Mouse (Mus musculus): ENCODE measurements around the gene Rfx4. TPM values are rescaled to one million over a fixed set of nuclear protein-coding genes. Genes with fewer than 3 reads are reported as not detected.

The Rfx4 gene
- polyA plus RNA-seq, 1 experiment = 14.3 TPM

DNA sequence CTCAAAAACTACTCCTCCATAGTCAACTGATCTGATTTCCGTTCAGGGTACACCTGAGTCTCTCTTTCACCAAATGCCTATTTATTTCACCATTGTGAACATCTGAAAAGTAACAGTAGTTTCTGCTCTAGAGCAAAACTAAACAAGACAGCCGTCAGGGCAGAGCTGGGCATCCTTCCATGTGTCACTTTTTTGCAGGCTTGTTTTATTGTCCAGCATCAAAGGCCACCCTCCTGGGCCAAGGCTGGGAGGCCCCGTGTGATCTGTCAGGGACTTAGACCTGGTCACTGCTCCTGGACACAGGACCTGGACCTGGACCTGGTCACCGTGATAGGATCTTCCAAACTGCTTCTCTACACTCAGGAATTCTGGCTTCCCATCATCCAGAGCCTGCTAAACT lies 116.1 kb downstream of the Rfx4 start:
- Histone ChIP-seq H3K27ac (ENCODE audit: insufficient read depth, low read length) (no peak overlapping the region), H3K4me1 (ENCODE audit: control insufficient read depth, insufficient read depth, low read length) (no peaks in the 10 kb centered on the region), H3K4me3 (ENCODE audit: insufficient read depth, low read length) (no peak overlapping the region)
- TF ChIP-seq POLR2A (IDR thresholded peaks at IDR 0.05; ENCODE audit: extremely low read depth, insufficient read depth, low read length) (no peak), CTCF (IDR thresholded peaks at IDR 0.05; ENCODE audit: extremely low read depth, insufficient read depth, low read length) (no peak)

DNA sequence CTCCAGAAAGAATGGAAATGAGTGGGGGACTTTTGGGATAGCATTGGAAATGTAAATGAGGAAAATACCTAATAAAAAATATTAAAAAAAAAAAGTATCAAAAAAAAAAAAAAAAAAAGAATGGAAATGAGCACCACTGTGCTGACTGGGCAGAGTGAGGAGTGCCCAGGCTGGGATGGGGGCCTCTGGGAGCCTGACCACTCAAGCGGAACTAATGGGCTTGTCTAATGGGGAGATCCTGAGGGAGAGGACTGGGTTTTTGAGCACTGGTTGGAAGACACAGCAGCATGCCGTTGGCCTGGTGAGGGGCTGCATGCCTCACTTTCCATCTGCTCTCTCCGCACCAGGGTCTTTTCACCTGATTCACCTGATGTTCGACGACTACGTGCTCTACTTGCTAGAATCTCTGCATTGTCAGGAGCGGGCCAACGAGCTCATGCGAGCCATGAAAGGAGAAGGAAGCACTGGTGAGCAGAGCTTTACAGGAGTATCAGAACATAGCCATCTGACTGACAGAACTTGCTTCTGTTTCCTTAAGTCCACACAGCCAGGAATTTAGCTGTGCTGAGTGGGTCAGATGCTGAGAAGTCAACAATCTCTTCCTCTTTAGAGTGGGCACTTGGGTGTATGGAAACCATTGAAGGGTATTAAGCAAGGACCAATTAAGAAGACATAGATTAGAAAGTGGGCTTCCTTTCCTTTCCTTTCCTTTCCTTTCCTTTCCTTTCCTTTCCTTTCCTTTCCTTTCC lies 124.1 kb downstream of the Rfx4 start:
- H3K27ac ChIP-seq (ENCODE audit: insufficient read depth, low read length) = no peak overlapping the region
- TF ChIP-seq CTCF (IDR thresholded peaks at IDR 0.05; ENCODE audit: extremely low read depth, insufficient read depth, low read length) (no peak), POLR2A (IDR thresholded peaks at IDR 0.05; ENCODE audit: extremely low read depth, insufficient read depth, low read length) (no peak)
- no peak overlapping the region for H3K4me3 ChIP-seq (ENCODE audit: insufficient read depth, low read length)
- no peaks in the 10 kb centered on the region for H3K4me1 ChIP-seq (ENCODE audit: control insufficient read depth, insufficient read depth, low read length)

DNA sequence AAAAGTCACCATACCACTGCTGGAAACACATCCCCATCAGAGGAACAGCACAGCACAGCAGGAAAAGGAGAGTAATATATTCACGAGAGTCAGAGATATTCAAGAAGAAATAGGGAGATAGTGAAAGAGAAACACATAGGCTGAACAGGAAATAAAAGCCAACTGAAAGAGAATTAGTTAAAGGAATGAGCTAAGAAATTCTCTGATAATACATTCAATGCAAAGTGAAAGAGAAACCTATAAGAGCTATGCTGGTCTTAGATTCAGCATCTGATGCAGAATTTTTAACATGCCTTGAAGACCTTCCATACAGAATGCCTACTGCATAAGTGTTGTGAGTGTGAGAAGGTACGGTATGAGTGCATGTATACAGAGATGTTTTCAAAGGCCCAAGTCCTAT lies 126.7 kb downstream of the Rfx4 start:
- Histone ChIP-seq H3K27ac (ENCODE audit: insufficient read depth, low read length) (no peak overlapping the region), H3K4me3 (ENCODE audit: insufficient read depth, low read length) (no peak overlapping the region), H3K4me1 (ENCODE audit: control insufficient read depth, insufficient read depth, low read length) (no peaks in the 10 kb centered on the region)
- TF ChIP-seq CTCF (IDR thresholded peaks at IDR 0.05; ENCODE audit: extremely low read depth, insufficient read depth, low read length) = no peak
- no peak for TF ChIP-seq POLR2A (IDR thresholded peaks at IDR 0.05; ENCODE audit: extremely low read depth, insufficient read depth, low read length)

DNA sequence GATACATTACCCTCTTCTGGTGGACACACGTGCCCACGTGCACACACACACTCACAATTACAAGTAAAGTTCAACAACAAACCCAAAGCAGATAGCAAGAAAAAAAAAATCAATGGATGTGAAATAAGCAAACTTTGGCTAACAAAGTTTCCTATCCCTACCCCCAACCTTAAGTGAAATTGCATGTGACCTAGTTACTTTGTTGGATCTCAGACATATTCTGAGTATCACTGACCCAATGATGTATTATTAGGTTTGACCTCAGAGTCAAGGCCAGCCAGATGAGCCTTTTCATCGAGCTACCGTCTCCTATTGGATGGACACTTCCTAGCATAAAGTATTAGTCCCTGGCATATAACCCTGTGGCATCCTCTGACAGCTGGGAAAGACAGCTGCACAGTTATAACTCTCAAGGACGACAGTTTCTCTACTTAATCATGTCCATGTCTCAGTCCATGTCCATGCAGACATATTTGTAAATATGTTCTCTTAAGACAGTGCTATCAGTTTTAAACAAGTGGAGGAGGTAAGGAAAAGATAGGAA lies 129.6 kb downstream of the Rfx4 start:
- no peak overlapping the region for H3K27ac ChIP-seq (ENCODE audit: insufficient read depth, low read length)
- H3K4me3 ChIP-seq (ENCODE audit: insufficient read depth, low read length) = no peak overlapping the region
- no peak for TF ChIP-seq POLR2A (IDR thresholded peaks at IDR 0.05; ENCODE audit: extremely low read depth, insufficient read depth, low read length)
- TF ChIP-seq CTCF (IDR thresholded peaks at IDR 0.05; ENCODE audit: extremely low read depth, insufficient read depth, low read length) = no peak
- H3K4me1 ChIP-seq (ENCODE audit: control insufficient read depth, insufficient read depth, low read length) = no peaks in the 10 kb centered on the region

DNA sequence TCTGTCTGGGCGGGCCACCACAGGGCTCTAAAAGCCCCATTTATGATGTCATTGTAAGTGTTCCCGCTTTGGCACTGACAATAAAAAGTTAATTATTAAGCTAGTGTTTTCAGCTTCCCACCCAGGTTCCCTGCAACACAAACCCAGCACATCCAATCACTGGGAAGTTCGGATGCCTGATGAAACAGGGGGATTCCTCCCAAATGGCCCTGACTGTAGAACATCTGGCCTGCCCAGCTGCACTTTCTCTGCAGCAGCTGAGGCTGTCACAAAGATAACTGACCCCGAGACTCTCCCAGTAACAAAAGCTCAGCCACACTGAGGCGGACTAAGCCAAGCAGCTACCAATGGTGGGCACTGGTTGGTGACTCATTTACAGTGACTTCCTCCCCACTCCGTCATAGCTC lies 130.4 kb downstream of the Rfx4 start:
- no peak for TF ChIP-seq CTCF (IDR thresholded peaks at IDR 0.05; ENCODE audit: extremely low read depth, insufficient read depth, low read length)
- TF ChIP-seq POLR2A (IDR thresholded peaks at IDR 0.05; ENCODE audit: extremely low read depth, insufficient read depth, low read length) = no peak
- no peaks in the 10 kb centered on the region for H3K4me1 ChIP-seq (ENCODE audit: control insufficient read depth, insufficient read depth, low read length)
- H3K4me3 ChIP-seq (ENCODE audit: insufficient read depth, low read length) = no peak overlapping the region
- no peak overlapping the region for H3K27ac ChIP-seq (ENCODE audit: insufficient read depth, low read length)

DNA sequence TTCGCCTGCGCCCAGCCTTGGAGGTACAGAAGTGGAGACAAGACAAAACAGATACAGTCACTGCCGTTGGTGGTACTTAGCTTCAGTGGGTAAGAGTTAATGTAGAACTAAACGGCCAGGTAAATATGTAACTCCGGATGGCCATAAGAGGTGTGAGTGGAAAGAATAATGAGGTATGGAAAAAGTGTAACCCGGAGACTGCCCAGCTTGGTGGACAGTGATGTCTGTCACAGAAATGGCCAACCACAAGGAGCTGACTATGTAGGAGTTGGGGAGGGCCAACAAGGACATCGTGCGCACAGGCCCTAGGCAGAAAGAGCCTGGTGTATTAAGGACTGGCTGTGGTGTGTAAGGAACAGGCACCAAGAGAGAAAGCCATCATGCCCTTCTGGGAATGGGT lies 130.9 kb downstream of the Rfx4 start:
- Histone ChIP-seq H3K4me1 (ENCODE audit: control insufficient read depth, insufficient read depth, low read length) (no peaks in the 10 kb centered on the region), H3K4me3 (ENCODE audit: insufficient read depth, low read length) (no peak overlapping the region)

DNA sequence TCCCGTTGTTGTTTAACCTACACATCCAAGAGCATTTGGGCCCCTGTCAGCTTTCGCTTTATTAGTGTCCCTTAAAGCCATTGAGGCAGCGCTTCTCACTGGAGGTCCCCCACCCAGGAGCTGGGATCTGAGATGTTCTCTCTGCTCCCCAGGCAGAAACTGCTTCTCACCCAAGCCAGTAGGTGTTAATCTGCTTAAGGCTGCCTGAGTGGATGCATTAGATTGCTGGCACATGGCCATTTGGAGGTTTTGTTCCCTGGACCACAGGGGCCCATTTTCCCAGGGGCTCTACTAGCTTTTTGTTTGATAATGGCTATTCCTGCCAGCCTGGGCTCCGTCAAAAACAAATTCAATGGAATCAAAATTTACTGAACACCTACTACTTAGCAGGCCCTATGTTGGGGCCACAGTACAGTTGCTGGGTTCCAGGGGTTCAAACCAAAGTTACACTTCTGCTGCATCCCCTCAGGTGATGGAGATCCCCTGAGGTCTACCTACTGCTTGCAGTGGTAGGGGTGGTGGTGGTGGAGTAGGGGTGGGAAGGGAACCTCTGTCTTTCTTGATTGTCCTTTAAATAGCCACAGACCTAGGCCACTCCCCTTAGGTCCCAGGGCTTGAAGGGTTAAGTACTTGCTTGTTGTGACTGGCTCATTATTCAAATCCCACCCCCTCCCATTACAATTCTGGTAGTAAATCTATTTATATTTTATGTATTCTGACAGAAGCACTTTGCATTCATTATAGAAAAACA lies 133.4 kb downstream of the Rfx4 start:
- H3K4me3 ChIP-seq (ENCODE audit: insufficient read depth, low read length) = no peak overlapping the region
- TF ChIP-seq CTCF (IDR thresholded peaks at IDR 0.05; ENCODE audit: extremely low read depth, insufficient read depth, low read length) = no peak
- TF ChIP-seq POLR2A (IDR thresholded peaks at IDR 0.05; ENCODE audit: extremely low read depth, insufficient read depth, low read length) = no peak
- no peaks in the 10 kb centered on the region for H3K4me1 ChIP-seq (ENCODE audit: control insufficient read depth, insufficient read depth, low read length)
- no peak overlapping the region for H3K27ac ChIP-seq (ENCODE audit: insufficient read depth, low read length)

More for the DNA sequence above, 130.9 kb downstream of the Rfx4 start:
- no peak overlapping the region for H3K27ac ChIP-seq (ENCODE audit: insufficient read depth, low read length)
- TF ChIP-seq POLR2A (IDR thresholded peaks at IDR 0.05; ENCODE audit: extremely low read depth, insufficient read depth, low read length) (no peak), CTCF (IDR thresholded peaks at IDR 0.05; ENCODE audit: extremely low read depth, insufficient read depth, low read length) (no peak)

DNA sequence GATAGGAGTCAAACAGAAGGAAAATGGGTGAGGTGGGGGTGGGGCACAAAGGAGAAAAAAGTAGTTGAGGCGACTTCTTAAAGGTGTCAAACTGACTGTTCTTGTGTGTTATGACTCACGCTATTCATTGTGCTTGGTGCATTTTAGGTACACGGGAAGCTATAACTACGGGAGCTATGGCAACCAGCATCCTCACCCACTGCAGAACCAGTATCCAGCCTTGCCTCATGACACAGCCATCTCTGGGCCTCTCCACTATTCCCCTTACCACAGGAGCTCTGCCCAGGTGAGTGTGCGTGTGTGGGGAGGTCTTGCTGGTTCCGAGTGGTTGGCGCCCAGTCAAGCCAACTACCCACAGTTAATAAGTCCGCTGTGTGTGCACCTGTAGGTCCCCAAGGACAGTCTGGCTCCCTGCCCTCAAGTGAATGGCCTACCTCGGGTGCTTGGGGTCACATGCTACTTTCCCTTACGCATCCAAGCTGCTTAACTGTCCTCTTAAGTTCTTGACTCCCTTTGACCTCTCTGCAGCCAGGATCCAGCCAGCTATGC lies 140.0 kb downstream of the Rfx4 start:
- Histone ChIP-seq H3K27ac (ENCODE audit: insufficient read depth, low read length) (peak overlapping the region; percentile 34; the same call in 1 of the 2 replicates), H3K4me3 (ENCODE audit: insufficient read depth, low read length) (no peak overlapping the region), H3K4me1 (ENCODE audit: control insufficient read depth, insufficient read depth, low read length) (peaks cover 5% of the 10 kb centered on the region; the same call in 1 of the 2 replicates)
- TF ChIP-seq CTCF (IDR thresholded peaks at IDR 0.05; ENCODE audit: extremely low read depth, insufficient read depth, low read length) (no peak), POLR2A (IDR thresholded peaks at IDR 0.05; ENCODE audit: extremely low read depth, insufficient read depth, low read length) (no peak)

Measured in cortical plate, adult 2 months (tissue).